Mouse (Mus musculus) retina, adult 2 months (tissue): ENCODE results near the gene Rasd1.
"Not testable (repeated sequence)": the region's sequence is repeated elsewhere in the genome, so short reads cannot be mapped to it uniquely, and the experiment has no call there.

ENCODE experiments used
- DNase-seq: peaks from one replicate; pipeline ENCODE4 v3.0.0-alpha.2; 2012; ENCODE audit warnings: low read depth, low spot score

Gene Rasd1

DNA sequence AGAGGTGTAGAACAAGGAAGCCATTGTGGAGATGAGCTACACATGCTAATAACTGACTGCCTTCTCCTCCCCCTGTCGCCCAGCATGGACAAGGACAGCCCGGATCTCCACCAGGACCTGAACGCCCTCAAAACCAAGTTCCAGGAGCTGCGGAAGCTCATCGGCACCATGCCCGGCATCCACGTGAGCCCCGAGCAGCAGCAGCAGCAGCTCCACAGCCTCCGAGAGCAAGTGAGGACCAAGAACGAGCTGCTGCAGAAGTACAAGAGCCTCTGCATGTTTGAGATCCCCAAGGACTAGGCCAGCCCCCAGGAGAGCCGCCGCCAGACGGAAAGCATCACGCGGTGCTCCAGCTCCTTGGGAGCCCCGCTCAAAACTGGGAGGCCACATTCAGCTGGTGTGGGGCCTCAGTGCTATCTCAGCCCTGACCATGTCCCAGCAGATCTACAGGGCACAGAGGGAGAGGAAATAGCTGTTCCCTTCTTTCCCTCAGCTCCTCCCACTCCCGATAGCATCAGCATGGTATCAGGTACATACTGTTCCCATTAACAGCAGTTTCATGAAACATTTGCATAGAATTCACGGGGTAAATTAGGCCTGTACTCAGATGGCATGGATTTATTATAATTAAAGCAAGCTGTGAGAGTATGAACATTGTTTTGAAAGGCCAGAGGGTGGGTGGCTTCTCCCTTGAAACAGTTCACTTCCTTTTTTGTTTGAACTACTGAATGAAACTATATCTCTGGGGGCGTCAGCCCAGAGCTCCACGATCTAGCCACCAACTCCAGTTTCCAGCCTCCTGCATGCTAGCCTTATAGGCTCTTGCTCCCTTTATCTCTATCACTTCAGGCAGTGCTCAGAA, 4.0 kb downstream of the Rasd1 start:
- DNase-seq: no peak

DNA sequence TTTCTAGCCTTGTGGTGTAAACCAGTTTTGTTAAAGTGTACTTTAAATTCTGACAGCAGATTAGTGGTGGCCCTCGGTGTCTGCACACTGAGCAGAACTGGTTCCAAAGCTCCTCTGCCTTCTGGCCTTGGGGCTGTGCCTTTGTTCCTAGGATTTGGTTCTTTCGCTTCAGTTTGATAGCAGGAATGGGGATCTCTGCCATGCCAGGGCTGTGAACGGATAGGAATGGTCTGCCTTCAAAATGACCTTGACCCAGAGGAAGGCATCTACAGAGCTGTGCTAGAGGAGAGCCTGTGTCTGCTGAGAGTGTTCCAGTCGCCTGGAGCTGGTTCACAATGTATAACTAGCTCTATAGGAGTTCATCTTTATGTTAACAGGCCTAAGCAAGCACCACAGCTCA, 5.3 kb downstream of the Rasd1 start:
- DNase-seq: no peak

DNA sequence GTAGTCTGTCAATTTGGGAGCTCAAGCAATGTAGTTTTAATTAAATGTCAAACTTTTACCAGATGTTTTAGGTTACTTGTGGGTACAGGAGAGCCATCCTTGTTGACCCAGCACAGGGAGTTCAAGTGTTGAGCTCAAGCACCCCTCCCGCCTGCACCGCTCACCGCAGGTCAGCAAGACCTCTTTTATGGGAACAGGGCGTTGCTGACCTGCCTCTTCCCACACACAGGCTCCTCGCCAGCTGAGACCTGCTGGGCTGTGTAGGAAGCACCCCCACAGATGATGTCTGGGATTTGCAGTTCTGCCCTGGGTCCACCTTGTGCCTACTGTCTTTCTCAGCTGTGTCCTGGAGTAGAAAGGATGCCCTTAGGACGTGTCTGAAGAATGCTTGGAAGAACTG, 8.0 kb downstream of the Rasd1 start:
- no peak for DNase-seq

DNA sequence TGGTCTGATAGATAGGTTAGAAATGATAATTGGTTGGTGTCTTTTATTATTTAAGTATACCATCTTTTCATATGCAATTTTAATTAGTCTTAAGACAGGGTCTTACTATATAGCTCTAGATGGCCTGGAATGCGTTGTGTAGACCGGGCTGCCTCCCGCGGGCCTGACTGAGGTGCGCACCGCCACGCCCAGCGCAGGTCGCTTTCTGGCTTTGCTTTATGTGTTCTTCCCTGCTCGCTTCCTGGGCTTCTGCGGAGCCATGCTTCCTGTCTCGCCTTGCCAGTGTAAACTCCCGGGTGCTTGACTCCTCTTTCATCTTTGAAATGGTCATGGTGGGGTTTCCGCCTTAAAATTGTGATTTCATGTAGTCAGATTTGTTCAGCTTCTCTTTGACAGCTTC, 11.9 kb downstream of the Rasd1 start:
- no peak for DNase-seq

DNA sequence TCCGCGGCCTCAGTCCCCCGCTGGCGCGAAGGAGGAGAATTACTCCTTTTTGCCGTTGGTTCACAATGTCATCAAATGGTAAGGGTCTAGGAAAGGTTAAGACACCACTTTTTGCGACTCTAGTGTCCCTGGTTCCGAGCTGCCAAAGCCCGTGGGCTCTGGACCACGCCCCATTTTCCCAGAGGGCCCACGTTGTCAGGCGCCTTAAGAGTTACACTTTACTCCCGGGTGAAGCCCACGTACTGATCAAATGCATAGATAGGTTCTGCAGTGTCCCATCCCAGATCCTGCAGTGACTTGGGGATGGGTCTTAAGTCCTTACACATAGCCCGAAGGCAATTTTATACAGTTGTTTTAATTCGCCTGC, 16.4 kb downstream of the Rasd1 start:
- DNase-seq: no peak

DNA sequence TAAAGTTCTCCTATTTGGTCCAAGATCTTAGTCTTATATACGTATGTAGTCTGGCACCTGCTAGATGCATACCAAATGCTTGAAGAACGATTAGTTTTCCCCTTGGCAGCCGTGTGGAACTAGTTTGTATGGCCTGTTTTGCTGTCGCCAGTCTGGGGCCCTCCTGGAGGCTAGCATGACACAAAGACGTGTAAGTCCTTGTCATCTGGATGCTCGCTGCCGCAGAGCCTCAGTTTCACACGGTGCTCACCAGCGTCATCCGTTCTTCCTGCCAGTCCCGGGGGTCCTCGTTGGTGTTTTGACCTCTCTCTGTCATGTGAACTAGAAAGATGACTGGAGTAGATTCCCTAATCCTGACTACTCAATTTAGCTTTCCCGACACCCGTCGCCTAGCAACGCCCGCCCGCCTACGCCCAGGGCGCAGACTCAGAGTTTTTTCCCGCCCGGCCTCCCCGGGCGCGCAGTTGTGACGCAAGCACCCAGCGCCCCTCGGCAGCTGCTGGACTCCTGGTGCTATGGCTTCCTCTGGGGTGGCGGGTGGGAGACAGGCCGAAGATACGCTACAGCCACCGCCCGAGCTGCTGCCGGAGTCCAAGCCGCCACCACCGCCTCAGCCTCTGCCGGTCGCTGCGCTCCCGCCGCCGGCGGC, 16.9 kb downstream of the Rasd1 start, which contains the start of gene Med9:
Gene Med9, plus strand, starts transcription at position 455 of the 649 bp plus-strand sequence.
- DNase-seq: peak; percentile 91

DNA sequence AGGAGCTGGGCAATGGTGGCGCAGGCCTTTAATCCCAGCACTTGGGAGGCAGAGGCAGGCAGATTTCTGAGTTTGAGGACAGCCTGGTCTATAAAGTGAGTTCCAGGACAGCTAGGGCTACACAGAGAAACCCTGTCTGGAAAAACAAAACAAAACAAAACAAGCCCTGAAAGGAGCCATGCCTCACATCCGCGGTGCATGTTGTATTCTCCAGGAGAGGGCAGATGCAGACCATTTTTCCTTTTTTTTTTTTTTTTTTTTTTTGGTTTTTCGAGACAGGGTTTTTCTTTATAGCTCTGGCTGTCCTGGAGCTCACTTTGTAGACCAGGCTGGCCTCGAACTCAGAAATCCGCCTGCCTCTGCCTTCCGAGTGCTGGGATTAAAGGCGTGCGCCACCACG, 19.9 kb downstream of the Rasd1 start:
- not testable (repeated sequence) for DNase-seq

DNA sequence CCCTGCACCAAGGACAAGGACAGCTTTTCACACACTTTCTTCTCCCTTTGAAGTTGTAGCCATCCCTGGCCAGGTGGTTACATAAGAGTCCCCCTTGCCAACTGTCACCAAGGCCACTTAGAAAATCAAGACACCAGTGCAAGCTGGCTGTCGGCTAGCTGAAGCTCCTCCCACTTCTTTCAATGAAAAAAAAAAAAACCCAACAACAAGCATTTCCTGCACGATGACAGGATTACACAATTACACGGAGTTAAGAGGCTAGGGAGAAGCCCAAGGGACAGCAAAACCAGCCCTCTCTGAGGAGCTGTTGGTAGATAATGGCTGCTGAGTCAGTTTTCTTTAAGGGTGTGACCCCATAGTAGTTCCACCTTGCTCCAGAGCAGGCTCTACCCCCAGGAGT, 23.4 kb downstream of the Rasd1 start:
- DNase-seq: no peak

DNA sequence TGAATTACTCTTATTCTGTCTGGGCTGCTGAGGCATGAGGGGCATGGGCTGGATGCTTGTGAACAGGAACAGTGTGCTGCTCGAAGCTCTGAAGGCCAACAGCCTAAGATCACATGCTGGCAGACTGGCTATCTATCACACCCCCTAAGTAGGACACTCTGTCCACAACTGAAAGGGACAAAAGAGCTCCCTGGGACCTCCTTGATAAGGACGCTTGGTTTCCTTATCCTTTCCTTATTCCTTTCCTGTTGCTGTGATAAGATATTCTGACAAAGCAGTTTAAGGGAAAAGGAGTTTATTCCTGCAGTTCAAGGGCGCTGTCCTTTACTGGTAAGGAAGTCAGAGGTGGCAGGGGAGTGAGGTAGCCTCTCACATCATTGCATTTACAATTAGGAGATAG, 24.1 kb downstream of the Rasd1 start:
- no peak for DNase-seq

DNA sequence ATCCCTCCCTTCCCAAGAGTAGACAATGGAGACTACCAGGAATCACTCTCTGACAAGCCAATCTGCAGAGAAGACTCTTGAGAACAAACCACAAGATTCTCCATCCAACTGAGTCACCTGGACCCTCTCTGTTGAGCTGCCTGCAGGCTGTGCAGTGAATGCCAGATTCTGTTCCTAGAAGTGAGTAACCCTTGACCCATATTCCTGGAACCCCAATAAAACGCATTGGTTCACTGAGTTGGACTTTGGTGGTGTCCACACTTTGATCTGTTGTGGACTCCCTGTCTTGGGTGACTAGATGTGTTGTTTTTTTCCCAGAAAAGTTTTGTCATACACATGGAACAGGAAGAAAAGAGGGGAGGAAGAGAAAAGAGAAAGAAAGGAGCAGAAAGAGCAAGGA, 24.9 kb downstream of the Rasd1 start:
- no peak for DNase-seq

DNA sequence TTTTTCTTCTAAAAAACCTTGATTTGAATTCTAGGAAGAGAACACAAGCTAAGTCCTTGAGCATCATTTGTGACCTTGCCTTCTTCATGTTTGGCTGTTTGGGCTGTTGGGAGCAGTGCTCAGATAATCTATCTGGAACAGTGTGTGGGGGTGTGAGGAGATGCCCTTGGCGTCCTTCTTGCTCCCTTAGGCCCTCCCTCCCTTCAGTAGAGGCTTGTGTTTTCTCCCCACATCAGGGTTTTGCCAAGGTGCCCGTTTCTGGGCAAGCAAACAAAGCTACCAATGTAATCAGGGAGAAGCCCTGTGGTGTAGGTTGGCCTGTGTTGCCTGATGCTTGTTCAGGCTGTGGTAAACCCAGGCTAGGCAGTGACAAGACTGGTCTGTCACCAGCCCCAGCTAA, 27.1 kb downstream of the Rasd1 start:
- DNase-seq: no peak

DNA sequence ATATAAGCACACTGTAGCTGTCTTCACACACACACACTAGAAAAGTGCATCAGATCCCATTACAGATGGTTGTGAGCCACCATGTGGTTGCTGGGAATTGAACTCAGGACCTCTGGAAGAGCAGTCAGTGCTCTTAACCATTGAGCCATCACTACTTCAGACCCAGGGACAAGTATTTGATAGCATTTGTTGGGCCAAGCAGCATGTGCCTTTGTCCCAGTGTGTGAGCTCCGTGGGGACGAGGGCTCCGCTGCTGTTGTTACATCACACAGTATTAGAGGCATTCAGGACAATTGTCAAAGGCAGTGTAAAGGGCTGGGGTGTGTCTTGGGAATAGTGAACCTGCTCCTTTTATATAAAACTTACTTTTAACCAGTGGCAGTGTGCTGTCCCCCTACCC, 27.7 kb downstream of the Rasd1 start:
- no peak for DNase-seq

DNA sequence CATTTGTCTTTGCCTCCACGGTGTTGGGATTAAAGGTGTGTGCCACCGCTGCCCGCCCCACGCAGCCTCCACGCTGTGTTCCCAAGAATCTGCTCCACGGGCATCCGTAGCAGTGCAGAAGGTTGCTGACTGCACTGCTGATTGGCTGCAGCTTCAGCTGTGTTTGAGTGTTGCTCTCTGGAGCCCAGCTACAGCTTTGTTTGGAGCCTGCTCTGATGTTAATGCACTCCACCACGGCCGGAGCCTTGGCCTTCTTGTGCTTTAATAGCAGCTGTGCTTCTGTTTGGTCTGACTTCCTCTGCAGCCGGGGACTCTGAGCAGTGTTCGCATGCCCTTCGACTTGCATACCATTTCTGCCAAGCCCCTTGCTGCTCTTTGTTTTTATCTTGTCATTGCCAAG, 30.8 kb downstream of the Rasd1 start:
- DNase-seq: no peak

DNA sequence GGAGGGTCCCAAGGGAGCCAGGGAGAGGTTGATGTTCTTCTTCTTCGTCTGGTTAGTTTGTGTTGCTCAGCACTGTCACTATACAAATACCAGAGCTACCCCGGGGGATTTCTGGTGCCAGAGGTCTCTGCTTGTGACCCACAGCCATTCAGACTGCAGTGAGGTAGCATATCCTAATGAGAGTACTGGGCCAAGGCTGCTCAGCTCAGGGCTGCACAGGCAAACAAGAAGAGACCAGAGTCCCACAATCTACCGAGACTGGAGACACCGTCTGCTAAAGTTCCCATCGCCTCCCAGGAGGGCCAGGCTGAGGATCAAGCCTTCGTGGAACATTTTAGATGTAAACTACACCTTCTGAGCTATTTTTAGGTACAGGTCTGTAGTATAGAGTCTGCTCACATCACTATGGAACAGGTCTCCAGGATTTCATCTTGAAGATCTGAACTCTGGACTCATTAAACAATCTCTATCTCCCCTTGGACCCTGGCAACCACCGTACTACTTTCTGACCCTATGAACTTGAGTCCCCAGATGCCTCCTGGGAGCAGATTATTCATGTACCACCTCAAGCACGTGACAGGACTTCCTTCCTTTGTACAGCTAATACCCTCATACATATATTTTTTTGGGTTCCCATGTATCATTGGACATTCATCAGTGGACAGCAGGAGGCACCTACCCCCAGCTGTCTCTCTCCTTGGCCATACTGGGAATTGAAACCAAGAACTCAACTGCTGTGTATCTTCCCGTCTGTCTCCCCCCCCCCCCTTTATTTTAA, 32.0 kb downstream of the Rasd1 start:
- DNase-seq: no peak

DNA sequence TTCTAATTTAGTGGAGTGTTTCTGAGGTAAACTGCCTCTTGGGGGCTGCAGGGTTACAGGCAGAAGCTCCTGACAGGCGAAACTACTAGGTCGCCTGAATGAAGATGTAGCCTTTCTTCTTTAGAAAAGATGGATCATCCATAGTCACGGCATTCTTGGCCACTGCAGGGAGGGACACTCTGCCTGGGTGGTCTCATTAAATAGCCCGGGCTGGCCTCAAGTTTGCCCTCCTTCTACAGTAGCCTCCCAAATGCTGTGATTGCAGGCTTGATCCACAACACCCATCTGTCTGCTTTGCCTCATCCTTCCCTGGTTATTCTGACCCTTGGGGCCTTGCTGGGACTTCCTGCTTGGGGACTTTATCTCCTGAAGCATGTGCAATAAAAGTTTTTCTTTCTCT, 34.7 kb downstream of the Rasd1 start:
- DNase-seq: no peak

DNA sequence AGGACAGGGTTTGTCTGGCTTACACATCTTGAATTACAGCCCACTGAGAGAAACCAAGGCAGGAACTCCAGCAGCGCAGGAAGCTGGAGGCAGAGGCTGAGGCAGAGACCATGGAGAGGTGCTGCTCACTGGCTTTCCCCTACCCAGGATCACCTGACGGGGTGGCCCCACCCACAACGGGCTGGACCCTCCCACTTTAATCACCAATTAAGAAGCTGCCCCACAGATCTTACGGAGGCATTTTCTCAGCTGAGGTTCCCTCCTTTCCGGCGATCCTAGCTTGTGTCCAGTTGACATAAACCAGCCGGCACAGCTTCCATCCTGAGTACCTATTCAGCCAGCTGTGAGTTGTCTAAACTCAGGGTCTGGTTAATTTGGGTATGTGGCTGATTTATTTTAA, 43.5 kb downstream of the Rasd1 start:
- DNase-seq: no peak

DNA sequence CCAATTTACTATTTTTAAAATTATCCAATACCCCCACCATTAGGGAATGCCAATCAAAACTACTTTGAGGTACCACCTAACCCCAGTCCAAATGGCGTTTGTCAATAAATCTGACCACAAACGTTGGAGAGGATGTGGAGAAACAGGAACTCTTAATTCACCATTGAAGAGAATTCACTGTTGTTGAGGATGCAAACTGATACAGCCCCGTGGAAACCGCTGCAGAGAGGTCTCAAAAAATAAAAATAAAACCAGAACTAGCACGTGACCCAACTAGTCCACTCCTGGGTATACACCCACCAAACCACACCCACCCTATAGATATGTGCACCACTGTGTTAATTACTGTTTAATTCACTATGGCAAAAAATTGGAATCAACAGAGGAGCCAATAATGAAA, 44.4 kb downstream of the Rasd1 start:
- DNase-seq: no peak

DNA sequence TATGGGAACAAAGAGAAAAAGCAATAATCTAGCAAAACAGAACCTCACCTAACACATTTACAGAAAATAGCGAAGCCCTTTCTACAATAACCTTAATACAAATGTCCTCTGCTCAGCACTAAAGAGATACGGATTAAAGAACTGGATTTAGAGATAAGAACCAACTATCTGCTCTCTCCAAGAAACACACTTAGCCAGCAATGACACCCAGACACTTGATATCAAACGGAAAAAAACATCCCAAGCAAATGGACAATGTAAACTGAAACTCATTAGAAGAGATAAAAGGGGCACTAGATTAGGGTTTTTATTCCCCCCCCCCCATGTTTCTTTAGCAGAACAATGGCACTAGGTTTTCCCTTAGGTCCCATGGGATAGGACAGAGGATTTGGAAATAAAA, 45.3 kb downstream of the Rasd1 start:
- no peak for DNase-seq

DNA sequence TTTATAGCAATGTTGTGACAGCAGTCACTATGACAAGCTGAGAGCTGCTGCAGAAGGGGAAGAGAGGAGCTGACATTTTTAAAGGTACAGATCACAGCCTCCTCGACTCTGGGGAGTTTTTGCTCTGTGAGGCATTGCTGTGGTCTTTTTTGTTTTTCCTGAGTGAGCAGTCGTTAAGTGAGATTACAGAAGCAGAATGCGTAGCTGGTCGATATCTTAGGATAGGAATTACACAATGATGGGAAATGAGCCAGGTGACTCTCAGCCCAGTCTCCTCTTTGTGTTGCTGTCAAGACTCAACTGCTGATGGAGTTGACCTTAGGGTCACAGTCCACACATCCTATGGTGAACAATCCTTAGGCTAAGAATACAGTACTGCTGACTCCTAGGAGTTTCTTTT, 46.7 kb downstream of the Rasd1 start:
- DNase-seq: no peak

DNA sequence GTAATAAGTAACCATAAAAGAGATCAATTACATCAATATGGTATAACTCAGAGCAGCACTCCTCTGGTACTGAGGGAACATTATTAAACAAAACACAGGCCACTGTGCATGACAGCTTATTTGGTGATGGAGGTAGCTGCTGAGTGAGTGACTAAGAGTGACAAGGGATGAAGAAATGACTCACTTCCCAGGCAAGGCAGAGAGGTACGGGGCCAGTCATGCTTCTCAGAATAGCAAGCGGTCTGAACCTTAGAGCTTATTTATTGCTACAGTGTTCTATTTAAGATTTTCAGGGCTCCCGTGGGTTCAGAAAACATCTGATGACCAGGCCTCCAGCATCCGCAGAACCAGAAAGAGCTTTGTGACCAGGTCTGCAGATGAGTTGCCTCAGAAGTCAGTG, 51.0 kb downstream of the Rasd1 start:
- DNase-seq: no peak
